Mouse (Mus musculus) neural tube, embryonic 12.5 days (tissue): Measurements from ENCODE around the gene Olfr120. TPM values are rescaled to one million over a fixed set of nuclear protein-coding genes. Genes with fewer than 3 reads are reported as not detected.
"Not testable (repeated sequence)": the region's sequence is repeated elsewhere in the genome, so short reads cannot be mapped to it uniquely, and the experiment has no call there.

Source experiments
- ATAC-seq: fragments of 200-750 bp; cut with Nextera tagmentation; 2 replicates; pipeline ENCODE4 v1.8.0; 2017; ENCODE audit warnings: low read depth, mild to moderate bottlenecking, moderate TSS enrichment, moderate library complexity; ENCODE audit not compliant: low FRiP score
- H3K27ac ChIP-seq: fragments of 300-500 bp; sonication (generic); 2 replicates; pipeline ENCODE4 v1.5.1; 2016
- H3K27me3 ChIP-seq: fragments of 300-500 bp; sonication (generic); replicated peaks from 2 replicates; pipeline ENCODE4 v1.6.1; 2016; ENCODE audit warnings: mild to moderate bottlenecking
- H3K36me3 ChIP-seq: fragments of 300-500 bp; sonication (generic); 2 replicates; pipeline ENCODE4 v1.6.1; 2016; ENCODE audit warnings: mild to moderate bottlenecking
- H3K4me1 ChIP-seq: fragments of 300-500 bp; sonication (generic); 2 replicates; pipeline ENCODE4 v1.6.1; 2016
- H3K4me2 ChIP-seq: fragments of 300-500 bp; sonication (generic); replicated peaks from 2 replicates; pipeline ENCODE4 v1.6.1; 2016; ENCODE audit warnings: mild to moderate bottlenecking
- H3K4me3 ChIP-seq: fragments of 300-500 bp; sonication (generic); 2 replicates; pipeline ENCODE4 v1.5.1; 2016
- H3K9ac ChIP-seq: fragments of 300-500 bp; sonication (generic); 2 replicates; pipeline ENCODE4 v1.6.1; 2016; ENCODE audit warnings: mild to moderate bottlenecking
- H3K9me3 ChIP-seq: fragments of 300-500 bp; sonication (generic); 2 replicates; pipeline ENCODE4 v1.6.1; 2016; ENCODE audit warnings: mild to moderate bottlenecking
- WGBS: fragments of 180-500 bp; shearing (Covaris S2); methylation state at CpG from one replicate; pipeline ENCODE4 v1.1.7; 2016; 5-methylcytosine and 5-hydroxymethylcytosine counted together
- polyA plus RNA-seq: library from polyadenylated mRNA; unstranded; fragments of >200 nt; fragmentation: Nextera tagmentation; extraction: Ambion mirVana; gene quantifications from 2 replicates; pipeline ENCODE4 v1.2.1, GENCODE M21; 2016

Olfr120 gene
- not detected in 2 replicates for polyA plus RNA-seq

DNA sequence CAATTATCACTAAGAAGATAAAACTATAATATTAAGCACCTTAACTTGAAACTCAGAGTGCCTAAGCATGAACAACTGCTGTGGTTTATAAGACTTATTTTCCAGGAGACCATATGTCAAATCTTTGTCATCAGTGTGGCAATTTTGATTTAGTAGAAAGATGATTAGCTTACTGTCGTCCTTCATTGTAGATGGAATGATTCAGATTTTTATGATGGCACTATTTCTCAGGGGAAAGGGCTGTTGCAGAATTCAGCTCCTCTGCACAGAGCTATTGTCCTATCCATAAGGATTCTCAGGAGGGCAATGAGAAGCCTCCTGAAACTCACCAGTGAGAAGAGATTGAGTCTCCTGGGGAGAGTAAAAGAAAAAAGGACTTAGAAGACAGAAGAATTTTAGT is at the start of gene Olfr120:
Gene Olfr120 (plus strand): TSS at position 301 of the 400 bp plus-strand sequence.
- ATAC-seq: no peak
- H3K4me1 ChIP-seq: no peaks in the 10 kb centered on the region
- H3K9ac ChIP-seq: no peak within 1 kb of the TSS
- 73% methylated on average over 1 of the region's 1 CpGs for WGBS
- no peaks in the 10 kb centered on the region for H3K27me3 ChIP-seq
- H3K4me3 ChIP-seq: no peak within 1 kb of the TSS
- H3K9me3 ChIP-seq: peaks cover 3% of the 10 kb centered on the region; the same call in 1 of the 2 replicates
- no peak within 1 kb of the TSS for H3K4me2 ChIP-seq
- H3K27ac ChIP-seq: no peak within 1 kb of the TSS
- no peaks in the 10 kb centered on the region for H3K36me3 ChIP-seq

DNA sequence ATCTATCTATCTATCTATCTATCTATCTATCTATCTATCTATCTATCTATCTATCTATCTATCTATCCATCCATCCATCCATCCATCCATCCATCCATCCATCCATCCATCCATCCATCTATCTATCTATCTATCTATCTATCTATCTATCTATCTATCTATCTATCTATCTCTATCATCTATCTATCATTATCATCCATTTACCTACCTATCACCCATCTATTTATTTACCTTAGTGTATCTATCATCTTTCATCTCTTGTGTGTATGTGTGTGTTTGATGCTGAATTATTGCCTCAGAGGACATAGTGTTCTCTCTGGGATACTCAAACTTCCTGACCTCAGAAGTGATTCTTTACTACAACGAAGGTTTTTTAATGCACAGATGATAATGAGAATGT is 25.3 kb upstream of the Olfr120 start, which contains the start of gene Olfr119:
Gene Olfr119 (plus strand): TSS at position 301 of the 400 bp plus-strand sequence.
- WGBS: 59% methylated on average over 1 of the region's 1 CpGs
- ATAC-seq, H3K4me1 ChIP-seq, H3K36me3 ChIP-seq, H3K9me3 ChIP-seq, H3K27me3 ChIP-seq, H3K4me3 ChIP-seq, H3K9ac ChIP-seq, H3K4me2 ChIP-seq, H3K27ac ChIP-seq: not testable (repeated sequence)

DNA sequence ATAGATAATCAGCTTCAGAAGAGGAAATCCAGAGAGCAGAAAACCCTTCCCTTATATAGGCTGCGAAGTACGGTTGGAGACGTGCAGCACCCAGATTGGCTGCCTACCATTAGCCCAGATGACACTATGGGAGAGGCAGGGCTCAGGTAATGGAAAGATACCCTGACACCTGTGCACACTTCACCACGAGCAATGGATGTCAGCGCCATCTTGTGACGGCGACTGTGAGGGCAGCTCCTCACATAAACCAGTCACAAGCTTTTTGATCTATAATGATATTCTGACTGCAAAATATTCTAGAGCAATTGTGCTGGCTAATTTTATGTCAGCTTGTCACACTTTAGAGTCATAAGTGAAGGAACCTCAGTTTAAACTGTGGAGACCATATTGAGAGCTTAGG is 16.5 kb downstream of the Olfr120 start:
- no peak overlapping the region for H3K9ac ChIP-seq
- H3K9me3 ChIP-seq: no peaks in the 10 kb centered on the region
- 55% methylated on average over 7 of the region's 7 CpGs for WGBS
- no peak overlapping the region for H3K4me2 ChIP-seq
- no peaks in the 10 kb centered on the region for H3K27me3 ChIP-seq
- H3K27ac ChIP-seq: no peak overlapping the region
- no peaks in the 10 kb centered on the region for H3K4me1 ChIP-seq
- no peaks in the 10 kb centered on the region for H3K36me3 ChIP-seq
- no peak overlapping the region for H3K4me3 ChIP-seq
- no peak for ATAC-seq

DNA sequence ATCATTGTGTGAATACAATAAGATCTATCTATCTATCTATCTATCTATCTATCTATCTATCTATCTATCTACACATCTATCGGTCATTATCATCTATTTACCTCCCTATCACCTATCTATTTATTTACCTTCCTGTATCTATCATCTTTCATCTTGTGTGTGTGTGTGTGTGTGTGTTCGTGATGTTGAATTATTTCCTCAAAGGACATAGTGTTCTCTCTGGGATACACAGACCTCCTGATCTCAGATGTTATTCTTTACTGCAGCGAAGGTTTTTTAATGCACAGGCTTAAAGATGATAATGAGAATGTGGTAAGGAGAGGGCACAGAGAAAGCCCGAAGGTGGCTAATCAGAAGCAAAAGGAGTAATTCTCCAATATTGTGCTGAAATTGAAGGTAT is 46.7 kb downstream of the Olfr120 start, which contains the start of gene Olfr122:
Gene Olfr122 (plus strand): TSS at position 301 of the 400 bp plus-strand sequence.
- WGBS: 86% methylated on average over 4 of the region's 4 CpGs
- Histone ChIP-seq H3K9ac (no peak within 1 kb of the TSS), H3K9me3 (0 out of 2 replicates have a peak, but pooled peaks cover 3% of the 10 kb centered on the region), H3K4me3 (no peak within 1 kb of the TSS), H3K4me2 (no peak within 1 kb of the TSS), H3K27ac (no peak within 1 kb of the TSS), H3K36me3 (no peaks in the 10 kb centered on the region), H3K27me3 (no peaks in the 10 kb centered on the region), H3K4me1 (no peaks in the 10 kb centered on the region)
- ATAC-seq: no peak

Other genes starting within 250 kb of the Olfr120 start
- gene H2-M2, start 238.3 kb upstream of the Olfr120 start, polyA plus RNA-seq: not detected in 2 replicates
- gene Olfr110, start 229.3 kb upstream of the Olfr120 start, polyA plus RNA-seq: not detected in 2 replicates
- not detected in 2 replicates for gene Olfr111, start 213.8 kb upstream of the Olfr120 start, polyA plus RNA-seq
- not detected in 2 replicates for gene Olfr112, start 152.4 kb upstream of the Olfr120 start, polyA plus RNA-seq
- not detected in 2 replicates for gene Olfr113, start 144.1 kb upstream of the Olfr120 start, polyA plus RNA-seq
- gene Olfr114, start 129.1 kb upstream of the Olfr120 start, polyA plus RNA-seq: not detected in 2 replicates
- not detected in 2 replicates for gene Olfr115, start 94.7 kb upstream of the Olfr120 start, polyA plus RNA-seq
- not detected in 2 replicates for gene Olfr116, start 94.6 kb upstream of the Olfr120 start, polyA plus RNA-seq
- gene Olfr117, start 58.0 kb upstream of the Olfr120 start, polyA plus RNA-seq: not detected in 2 replicates
- gene Olfr118, start 54.8 kb upstream of the Olfr120 start, polyA plus RNA-seq: not detected in 2 replicates
- not detected in 2 replicates for gene Olfr119, start 25.2 kb upstream of the Olfr120 start, polyA plus RNA-seq
- not detected in 2 replicates for gene Olfr121, start 27.0 kb downstream of the Olfr120 start, polyA plus RNA-seq
- gene Olfr122, start 46.8 kb downstream of the Olfr120 start, polyA plus RNA-seq: not detected in 2 replicates
- gene Olfr123, start 71.7 kb downstream of the Olfr120 start, polyA plus RNA-seq: not detected in 2 replicates
- gene Olfr124, start 78.1 kb downstream of the Olfr120 start, polyA plus RNA-seq: not detected in 2 replicates
- gene Olfr125, start 111.1 kb downstream of the Olfr120 start, polyA plus RNA-seq: not detected in 2 replicates
- gene Olfr126, start 125.7 kb downstream of the Olfr120 start, polyA plus RNA-seq: not detected in 2 replicates
- not detected in 2 replicates for gene Olfr127, start 178.6 kb downstream of the Olfr120 start, polyA plus RNA-seq
- gene Olfr128, start 198.7 kb downstream of the Olfr120 start, polyA plus RNA-seq: not detected in 2 replicates
- gene Olfr761, start 231.3 kb downstream of the Olfr120 start, polyA plus RNA-seq: not detected in 2 replicates